Mouse (Mus musculus) small intestine, adult 2 months (tissue): ENCODE data around the gene Mcee. TPM values are rescaled to one million over a fixed set of nuclear protein-coding genes. Genes with fewer than 3 reads are reported as not detected.

ENCODE experiments used
- H3K27ac ChIP-seq: fragments of 200-500 bp; 2 replicates; pipeline ENCODE4 v1.5.1; 2012; ENCODE audit warnings: low read depth, low read length, control low read depth, inconsistent platforms; ENCODE audit not compliant: insufficient read depth
- H3K27me3 ChIP-seq: fragments of 200-500 bp; 2 replicates; pipeline ENCODE4 v1.6.1; 2012; ENCODE audit warnings: mild to moderate bottlenecking, moderate library complexity, low read length, inconsistent platforms; ENCODE audit not compliant: control insufficient read depth, insufficient read depth
- H3K36me3 ChIP-seq: fragments of 200-500 bp; 2 replicates; pipeline ENCODE4 v1.6.1; 2012; ENCODE audit warnings: mild to moderate bottlenecking, low read length, control low read depth, inconsistent platforms; ENCODE audit not compliant: control insufficient read depth, insufficient read depth
- H3K4me1 ChIP-seq: fragments of 200-500 bp; 2 replicates; pipeline ENCODE4 v1.6.1; 2012; ENCODE audit warnings: low read length, inconsistent platforms, mixed read lengths; ENCODE audit not compliant: control insufficient read depth, insufficient read depth, insufficient read length
- H3K4me3 ChIP-seq: fragments of 200-500 bp; 2 replicates; pipeline ENCODE4 v1.5.1; 2012; ENCODE audit warnings: low read depth, mild to moderate bottlenecking, control low read depth, inconsistent platforms, low read length, moderate library complexity
- CTCF ChIP-seq: fragments of 200-500 bp; IDR thresholded peaks from 2 replicates; pipeline ENCODE4 v1.5.1; 2012; ENCODE audit warnings: low read depth, mild to moderate bottlenecking, control low read depth, inconsistent platforms, low read length, moderate library complexity, mixed read lengths; ENCODE audit not compliant: insufficient replicate concordance, insufficient read length; ENCODE audit errors: extremely low read depth
- POLR2A ChIP-seq: fragments of 200-500 bp; IDR thresholded peaks from 2 replicates; pipeline ENCODE4 v1.6.1; 2012; ENCODE audit warnings: low read depth, mild to moderate bottlenecking, control low read depth, inconsistent platforms, low read length, moderate library complexity
- WGBS: fragments of 180-500 bp; shearing (Covaris S2); methylation state at CpG from one replicate; pipeline ENCODE4 v1.1.7; 2018; 5-methylcytosine and 5-hydroxymethylcytosine counted together
- polyA plus RNA-seq: library from polyadenylated mRNA; depleted of rRNA; stranded (reverse); fragments of >200 nt; gene quantifications from 2 replicates; pipeline ENCODE4 v1.2.3, GENCODE M21; 2012; rRNA removed

Mcee gene
- polyA plus RNA-seq, result 9.5 and 10.6 TPM in 2 replicates

- Histone ChIP-seq H3K27me3 (no peaks in the 10 kb centered on the region), H3K4me3 (peak within 1 kb of the TSS; percentile 75), H3K4me1 (peaks cover 3% of the 10 kb centered on the region; the same call in 1 of the 2 replicates), H3K36me3 (peaks cover 10% of the 10 kb centered on the region), H3K27ac (peak within 1 kb of the TSS; percentile 64)
- TF ChIP-seq CTCF (no peak), POLR2A (peak; percentile 87)
- WGBS, result under 1% methylated on average over 54 of the region's 54 CpGs
Measured at GRCm38 (mm10) chr7:64392122-64392818, at the start of gene Mcee, which contains the start of gene Mphosph10. Mcee (plus strand) TSS chr7:64392607. Mphosph10 (minus strand) TSS chr7:64392268.

- Histone ChIP-seq H3K36me3 (peaks cover 18% of the 10 kb centered on the region), H3K27ac (no peak overlapping the region), H3K4me1 (no peaks in the 10 kb centered on the region), H3K27me3 (no peaks in the 10 kb centered on the region), H3K4me3 (no peak overlapping the region)
- 98% methylated on average over 1 of the region's 1 CpGs for WGBS
- TF ChIP-seq CTCF (no peak), POLR2A (no peak)
Measured at GRCm38 (mm10) chr7:64347813-64348212, 44.6 kb upstream of the Mcee start.

GRCm38 (mm10) chr7:64349147-64349861, 43.1 kb upstream of the Mcee start:
- Histone ChIP-seq H3K36me3 (peaks cover 19% of the 10 kb centered on the region), H3K4me1 (no peaks in the 10 kb centered on the region), H3K27me3 (no peaks in the 10 kb centered on the region), H3K27ac (no peak overlapping the region), H3K4me3 (no peak overlapping the region)
- no peak for TF ChIP-seq POLR2A
- no peak for TF ChIP-seq CTCF
- 89% methylated on average over 15 of the region's 15 CpGs for WGBS

GRCm38 (mm10) chr7:64351087-64351486, 41.3 kb upstream of the Mcee start:
- no peak overlapping the region for H3K27ac ChIP-seq
- no peaks in the 10 kb centered on the region for H3K27me3 ChIP-seq
- no peak overlapping the region for H3K4me3 ChIP-seq
- H3K36me3 ChIP-seq, result peaks cover 17% of the 10 kb centered on the region
- 77% methylated on average over 4 of the region's 4 CpGs for WGBS
- TF ChIP-seq POLR2A (no peak), CTCF (no peak)
- no peaks in the 10 kb centered on the region for H3K4me1 ChIP-seq

GRCm38 (mm10) chr7:64354206-64354605, 38.2 kb upstream of the Mcee start:
- no peak overlapping the region for H3K27ac ChIP-seq

GRCm38 (mm10) chr7:64356661-64357060, 35.7 kb upstream of the Mcee start:
- H3K4me3 ChIP-seq, result no peak overlapping the region
- peaks cover 19% of the 10 kb centered on the region for H3K36me3 ChIP-seq
- TF ChIP-seq POLR2A (no peak), CTCF (no peak)
- no peak overlapping the region for H3K27ac ChIP-seq
- no peaks in the 10 kb centered on the region for H3K27me3 ChIP-seq
- 90% methylated on average over 5 of the region's 5 CpGs for WGBS
- no peaks in the 10 kb centered on the region for H3K4me1 ChIP-seq

More at GRCm38 (mm10) chr7:64354206-64354605, 38.2 kb upstream of the Mcee start:
- Histone ChIP-seq H3K27me3 (no peaks in the 10 kb centered on the region), H3K4me3 (no peak overlapping the region), H3K4me1 (no peaks in the 10 kb centered on the region), H3K36me3 (peaks cover 8% of the 10 kb centered on the region)
- 74% methylated on average over 14 of the region's 14 CpGs for WGBS
- no peak for TF ChIP-seq CTCF
- no peak for TF ChIP-seq POLR2A

- H3K36me3 ChIP-seq, result peaks cover 26% of the 10 kb centered on the region
- H3K4me1 ChIP-seq, result no peaks in the 10 kb centered on the region
- no peak overlapping the region for H3K4me3 ChIP-seq
- H3K27ac ChIP-seq, result no peak overlapping the region
- 92% methylated on average over 9 of the region's 9 CpGs for WGBS
- no peak for TF ChIP-seq CTCF
- TF ChIP-seq POLR2A, result no peak
- H3K27me3 ChIP-seq, result no peaks in the 10 kb centered on the region
Measured at GRCm38 (mm10) chr7:64357405-64357804, 35.0 kb upstream of the Mcee start.
